Mouse (Mus musculus) ovary, adult 2 months (tissue): ENCODE measurements around the gene 2900092C05Rik. TPM values are rescaled to one million over a fixed set of nuclear protein-coding genes. Genes with fewer than 3 reads are reported as not detected.

ENCODE experiments used
- polyA plus RNA-seq: library from polyadenylated mRNA; depleted of rRNA; stranded (reverse); fragments of >200 nt; gene quantifications from 2 replicates; pipeline ENCODE4 v1.2.3, GENCODE M21; 2012; rRNA removed

2900092C05Rik gene
- not detected in 2 replicates for polyA plus RNA-seq

DNA sequence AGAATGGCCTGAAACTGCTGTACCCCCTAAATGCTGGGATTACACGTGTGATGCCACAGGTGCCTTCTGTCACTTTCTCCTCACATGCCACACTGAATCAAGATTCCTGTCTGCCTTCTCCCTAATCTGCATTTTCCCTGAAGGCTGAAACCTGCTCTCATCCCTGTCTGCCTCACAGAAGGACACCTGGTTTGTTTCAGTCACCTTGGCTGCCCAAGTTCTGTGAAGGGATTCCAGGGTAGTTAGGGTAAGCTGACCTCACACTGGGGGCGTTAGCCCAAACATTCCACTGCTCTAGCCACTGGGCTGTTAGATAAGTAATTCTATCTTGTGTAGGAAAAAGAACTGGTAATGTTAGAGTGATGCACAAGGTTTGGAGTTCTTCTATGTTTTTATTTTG lies at the start of gene 2900092C05Rik:
Gene 2900092C05Rik, plus strand, starts transcription at position 301 of the 400 bp plus-strand sequence.

DNA sequence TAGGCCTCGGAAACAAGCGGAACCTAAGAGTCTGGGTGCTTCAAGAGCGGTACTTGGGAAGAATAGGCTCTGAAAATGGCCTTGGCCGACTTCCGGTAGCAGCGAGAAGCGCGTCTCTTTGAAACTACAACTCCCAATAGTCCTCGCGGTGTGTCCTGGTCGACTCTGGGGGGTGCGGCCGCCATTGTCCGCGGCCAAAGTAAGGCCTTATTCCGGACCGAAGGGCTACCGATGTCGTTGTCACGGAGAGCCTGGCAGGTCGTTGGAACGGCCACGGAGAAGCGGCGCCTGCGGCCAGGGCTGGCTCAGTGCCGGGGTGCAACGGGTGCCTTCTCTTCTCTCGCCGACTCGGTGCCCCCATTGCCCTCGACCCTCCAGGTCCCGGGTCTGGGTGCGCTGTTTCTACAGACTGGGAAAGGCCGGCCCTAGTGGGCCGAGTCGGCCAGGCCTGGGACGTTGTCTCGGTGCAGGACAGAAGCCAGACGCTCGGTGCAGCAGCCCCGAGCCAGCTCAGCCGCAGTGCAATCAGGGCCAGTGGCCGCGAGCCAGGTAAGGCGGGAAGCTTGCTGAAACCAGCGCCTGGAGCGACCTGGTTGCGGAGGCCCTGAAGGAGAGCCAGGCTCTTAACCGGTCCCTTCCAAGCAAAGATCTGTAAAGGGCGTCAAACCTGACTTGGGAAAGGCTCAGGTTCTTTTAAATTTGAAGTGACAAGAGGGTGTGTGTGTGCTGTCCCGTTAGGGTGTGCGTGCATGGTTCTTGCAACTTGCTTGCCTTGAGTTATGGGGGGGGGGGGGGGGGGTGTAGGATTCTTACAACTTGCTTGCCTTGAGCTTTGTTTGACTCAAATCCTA lies 33.9 kb upstream of the 2900092C05Rik start, which contains the start of gene Zfp606:
Gene Zfp606, plus strand, starts transcription at position 136 of the 851 bp plus-strand sequence.

Other genes with a start within 250 kb of the 2900092C05Rik start
- not detected in 2 replicates for gene Vmn1r81, start 244.2 kb upstream of the 2900092C05Rik start, polyA plus RNA-seq
- not detected in 2 replicates for gene Vmn1r82, start 212.1 kb upstream of the 2900092C05Rik start, polyA plus RNA-seq
- gene Vmn1r83, start 183.0 kb upstream of the 2900092C05Rik start, polyA plus RNA-seq, result not detected in 2 replicates
- gene Vmn1r84, start 143.2 kb upstream of the 2900092C05Rik start, polyA plus RNA-seq, result not detected in 2 replicates
- gene Zfp551, start 89.8 kb upstream of the 2900092C05Rik start, polyA plus RNA-seq, result 0.76 and 1.3 TPM in 2 replicates
- 5.5 and 6.0 TPM in 2 replicates for gene Zfp606, start 34.2 kb upstream of the 2900092C05Rik start, polyA plus RNA-seq
- gene Vmn2r53, start 96.3 kb downstream of the 2900092C05Rik start, polyA plus RNA-seq, result not detected in 2 replicates
- not detected in 2 replicates for gene Vmn2r54, start 127.8 kb downstream of the 2900092C05Rik start, polyA plus RNA-seq
- gene Vmn2r55, start 172.5 kb downstream of the 2900092C05Rik start, polyA plus RNA-seq, result not detected in 2 replicates
- not detected in 2 replicates for gene Vmn2r56, start 222.5 kb downstream of the 2900092C05Rik start, polyA plus RNA-seq